In genomic region chr7:81303682-81304081, GRCm38 (mm10) we compare ENCODE assay signal across 9 mouse cellular contexts. TPM values are rescaled to one million over a fixed set of nuclear protein-coding genes. Genes with fewer than 3 reads are reported as not detected.
DNase-seq lines count a peak whose midpoint lies in the region; ATAC-seq and TF ChIP-seq lines count a peak whose summit lies in the region.
"Had no signal": no experiment of that assay in that cellular context is flagged by ENCODE, and none has a peak within 500 bp of the region (broad histone marks: within the 10 kb centered on the region; RNA-seq: fewer than 3 reads in every experiment).

No protein-coding gene starts in this region.

- no peaks in the 10 kb centered on the region for H3K4me1 ChIP-seq in lung, embryonic 14.5 days (ENCODE audit: insufficient read depth)
- H3K4me1 ChIP-seq: heart, embryonic 12.5 days had no signal

- ATAC-seq in lung, embryonic 14.5 days (ENCODE audit: insufficient read depth): no peak

- no peaks in the 10 kb centered on the region for H3K36me3 ChIP-seq in lung, embryonic 14.5 days (ENCODE audit: insufficient read depth)
- H3K36me3 ChIP-seq: heart, embryonic 12.5 days had no signal

- H3K9me3 ChIP-seq in lung, embryonic 14.5 days (ENCODE audit: low read depth, low read length): no peaks in the 10 kb centered on the region
- H3K9me3 ChIP-seq: heart, embryonic 12.5 days had no signal

- no peak overlapping the region for H3K27ac ChIP-seq in lung, embryonic 14.5 days (ENCODE audit: low read depth)

- H3K9ac ChIP-seq in lung, embryonic 14.5 days: no peak overlapping the region
- H3K9ac ChIP-seq: heart, embryonic 12.5 days had no signal

- no peak overlapping the region for H3K4me3 ChIP-seq in lung, embryonic 14.5 days (ENCODE audit: low read depth, low read length)
- H3K4me3 ChIP-seq: heart, embryonic 12.5 days had no signal

- peak; percentile 51 for TF ChIP-seq CTCF in lung, embryonic 14.5 days (IDR thresholded peaks at IDR 0.05; ENCODE audit: low read depth)

- no peak overlapping the region for H3K4me2 ChIP-seq in lung, embryonic 14.5 days
- H3K4me2 ChIP-seq: heart, embryonic 12.5 days had no signal

- H3K27me3 ChIP-seq in lung, embryonic 14.5 days (ENCODE audit: insufficient read depth, low read length): no peaks in the 10 kb centered on the region
- H3K27me3 ChIP-seq: heart, embryonic 12.5 days had no signal

- peak; percentile 60 for DNase-seq in gastrocnemius, adult 18-20 months (ENCODE audit: low spot score)
- DNase-seq in gastrocnemius, postnatal 4 days (ENCODE audit: low spot score in 2 of 2): no peak
- DNase-seq in urinary bladder, postnatal 14 days (ENCODE audit: low spot score): peak; percentile 22
- DNase-seq in urinary bladder, postnatal 25 days (ENCODE audit: low spot score): no peak
- DNase-seq in lung, embryonic 14.5 days: no peak
- DNase-seq in right cerebral cortex, postnatal 14 days: no peak
- no peak for DNase-seq in left cerebral cortex, adult 18-20 months (ENCODE audit: low spot score in 2 of 2)
- no peak for DNase-seq in urinary bladder, postnatal 36 days (ENCODE audit: low spot score in 2 of 2)

- WGBS in lung, embryonic 14.5 days: 91% methylated on average over 2 of the region's 2 CpGs

RNA-seq across cellular contexts. Expression of gene Rps17, which starts 41.4 kb away (rescaled TPM):
- 100 to 1,000 TPM; 798 to 844 TPM for total RNA-seq in gastrocnemius, adult 18-20 months (2021)
- total RNA-seq in gastrocnemius, postnatal 4 days (2021): 1,000 to 10,000 TPM; 1,161 to 1,216 TPM
- 1,388 and 1,408 TPM in 2 replicates for polyA plus RNA-seq in lung, embryonic 14.5 days (2014; fragmentation: Nextera tagmentation; extraction: Ambion mirVana)
- 100 to 1,000 TPM; 537 to 543 TPM for total RNA-seq in left cerebral cortex, adult 18-20 months (2021)

Comparison
In these comparisons a context has a peak if more than half of its experiments do, and no peak if none do; other contexts are left out.
1. DNase-seq: peak in gastrocnemius, adult 18-20 months (single experiment) and urinary bladder, postnatal 14 days (single experiment); none in gastrocnemius, postnatal 4 days (0 of 2), urinary bladder, postnatal 25 days (single experiment), lung, embryonic 14.5 days (single experiment), right cerebral cortex, postnatal 14 days (single experiment), left cerebral cortex, adult 18-20 months (0 of 2) and urinary bladder, postnatal 36 days (0 of 2).